Mouse (Mus musculus): ENCODE data around the gene Trim65.
A peak's percentile ranks its signal among the peaks of the same experiment; 100 is the strongest.
"Not testable (repeated sequence)": the region's sequence is repeated elsewhere in the genome, so short reads cannot be mapped to it uniquely, and the experiment has no call there.

Gene Trim65

GRCm38 (mm10) chr11:116092959-116093358 is 38.0 kb downstream of the Trim65 start:
- not testable (repeated sequence) for DNase-seq (ENCODE audit: extremely low read depth, low read depth, low spot score)

GRCm38 (mm10) chr11:116091591-116091990 is 39.3 kb downstream of the Trim65 start:
- DNase-seq (ENCODE audit: extremely low read depth, low read depth, low spot score), result no peak

- DNase-seq (ENCODE audit: extremely low read depth, low read depth, low spot score), result no peak
These were observed 41.4 kb downstream of the Trim65 start for GRCm38 (mm10) chr11:116089545-116089944.

- no peak for DNase-seq (ENCODE audit: extremely low read depth, low read depth, low spot score)
These were observed 42.1 kb downstream of the Trim65 start for GRCm38 (mm10) chr11:116088741-116089394.

GRCm38 (mm10) chr11:116088188-116088587 is 42.7 kb downstream of the Trim65 start:
- no peak for DNase-seq (ENCODE audit: extremely low read depth, low read depth, low spot score)

GRCm38 (mm10) chr11:116087194-116088130 is 43.5 kb downstream of the Trim65 start:
- no peak for DNase-seq (ENCODE audit: extremely low read depth, low read depth, low spot score)

GRCm38 (mm10) chr11:116086258-116087193 is 44.4 kb downstream of the Trim65 start, which contains the start of gene Wbp2:
Gene Wbp2 (minus strand): TSS chr11:116086995.
- peak; percentile 98 for DNase-seq (ENCODE audit: extremely low read depth, low read depth, low spot score)

- DNase-seq (ENCODE audit: extremely low read depth, low read depth, low spot score), result no peak
These were observed 46.8 kb downstream of the Trim65 start for GRCm38 (mm10) chr11:116084166-116084565.

- no peak for DNase-seq (ENCODE audit: extremely low read depth, low read depth, low spot score)
These were observed 47.7 kb downstream of the Trim65 start for GRCm38 (mm10) chr11:116083096-116083672.

GRCm38 (mm10) chr11:116081081-116081480 is 49.8 kb downstream of the Trim65 start:
- DNase-seq (ENCODE audit: extremely low read depth, low read depth, low spot score), result no peak

GRCm38 (mm10) chr11:116079511-116079910 is 51.4 kb downstream of the Trim65 start:
- no peak for DNase-seq (ENCODE audit: extremely low read depth, low read depth, low spot score)

- no peak for DNase-seq (ENCODE audit: extremely low read depth, low read depth, low spot score)
These were observed 52.1 kb downstream of the Trim65 start for GRCm38 (mm10) chr11:116078676-116079320.

- DNase-seq (ENCODE audit: extremely low read depth, low read depth, low spot score), result no peak
These were observed 52.7 kb downstream of the Trim65 start for GRCm38 (mm10) chr11:116078221-116078620.

- no peak for DNase-seq (ENCODE audit: extremely low read depth, low read depth, low spot score)
These were observed 53.3 kb downstream of the Trim65 start, which contains the start of gene Unc13d for GRCm38 (mm10) chr11:116077446-116078204. Gene Unc13d (minus strand): TSS chr11:116077961.

- no peak for DNase-seq (ENCODE audit: extremely low read depth, low read depth, low spot score)
These were observed 54.1 kb downstream of the Trim65 start for GRCm38 (mm10) chr11:116076836-116077235.

- DNase-seq (ENCODE audit: extremely low read depth, low read depth, low spot score), result no peak
These were observed 54.7 kb downstream of the Trim65 start for GRCm38 (mm10) chr11:116076266-116076540.

GRCm38 (mm10) chr11:116075539-116076265 is 55.2 kb downstream of the Trim65 start:
- no peak for DNase-seq (ENCODE audit: extremely low read depth, low read depth, low spot score)

GRCm38 (mm10) chr11:116074436-116074991 is 56.4 kb downstream of the Trim65 start:
- no peak for DNase-seq (ENCODE audit: extremely low read depth, low read depth, low spot score)
